Mouse (Mus musculus): ENCODE measurements around the gene Esp22. TPM values are rescaled to one million over a fixed set of nuclear protein-coding genes. Genes with fewer than 3 reads are reported as not detected.
"Not testable (repeated sequence)": the region's sequence is repeated elsewhere in the genome, so short reads cannot be mapped to it uniquely, and the experiment has no call there.

Esp22 gene
- not detected in 2 replicates for polyA plus RNA-seq (2012; ENCODE audit: insufficient read depth, insufficient read length, missing spikeins)

- no peak for TF ChIP-seq CTCF (IDR thresholded peaks at IDR 0.05; ENCODE audit: low read depth, low read length)
- no peak for TF ChIP-seq POLR2A (IDR thresholded peaks at IDR 0.05; ENCODE audit: borderline replicate concordance, low read depth, low read length)
- no peak within 1 kb of the TSS for H3K27ac ChIP-seq (ENCODE audit: insufficient read depth, low read depth, low read length)
These were observed at the start of gene Esp22 for GRCm38 (mm10) chr17:39095034-39095433. Gene Esp22, plus strand, starts transcription at chr17:39095334.

GRCm38 (mm10) chr17:39063641-39064040, 31.5 kb upstream of the Esp22 start:
- H3K27ac ChIP-seq (ENCODE audit: insufficient read depth, low read depth, low read length), result no peak overlapping the region
- H3K4me3 ChIP-seq (ENCODE audit: insufficient read depth, low read length), result no peak overlapping the region
- TF ChIP-seq CTCF (IDR thresholded peaks at IDR 0.05; ENCODE audit: low read depth, low read length) (no peak), POLR2A (IDR thresholded peaks at IDR 0.05; ENCODE audit: borderline replicate concordance, low read depth, low read length) (no peak)
- H3K4me1 ChIP-seq (ENCODE audit: control insufficient read depth, insufficient read depth, low read length), result no peaks in the 10 kb centered on the region

More at GRCm38 (mm10) chr17:39095034-39095433, at the start of gene Esp22:
- H3K4me1 ChIP-seq (ENCODE audit: control insufficient read depth, insufficient read depth, low read length), result no peaks in the 10 kb centered on the region
- no peak within 1 kb of the TSS for H3K4me3 ChIP-seq (ENCODE audit: insufficient read depth, low read length)

DNA sequence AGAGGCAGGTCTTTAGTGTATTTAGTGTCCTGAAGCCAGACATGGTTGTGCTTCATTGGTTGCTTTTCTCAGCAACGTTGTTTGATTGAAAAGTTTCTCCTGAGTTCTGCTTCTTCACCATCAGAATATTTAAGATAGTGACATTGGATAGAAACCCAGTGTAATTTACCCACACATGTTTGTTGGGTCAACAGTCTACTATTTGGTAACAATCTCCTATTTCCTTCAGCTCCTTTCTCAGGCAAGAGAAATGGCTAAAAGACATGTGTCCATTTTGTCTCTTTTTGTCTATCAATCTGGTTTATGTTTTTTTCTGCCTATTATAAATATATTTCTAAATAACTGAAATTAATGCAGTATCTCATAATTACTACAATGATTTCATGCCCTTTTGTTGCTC, 18.2 kb upstream of the Esp22 start, which contains the start of gene Esp23:
Gene Esp23, minus strand, starts transcription at position 101 of the 400 bp plus-strand sequence.
- H3K27ac ChIP-seq (ENCODE audit: insufficient read depth, low read depth, low read length), result no peak within 1 kb of the TSS
- no peaks in the 10 kb centered on the region for H3K4me1 ChIP-seq (ENCODE audit: control insufficient read depth, insufficient read depth, low read length)
- H3K4me3 ChIP-seq (ENCODE audit: insufficient read depth, low read length), result no peak within 1 kb of the TSS
- TF ChIP-seq CTCF (IDR thresholded peaks at IDR 0.05; ENCODE audit: low read depth, low read length) (no peak), POLR2A (IDR thresholded peaks at IDR 0.05; ENCODE audit: borderline replicate concordance, low read depth, low read length) (no peak)

- not testable (repeated sequence) for H3K4me3 ChIP-seq (ENCODE audit: insufficient read depth, low read length); H3K4me1 ChIP-seq (ENCODE audit: control insufficient read depth, insufficient read depth, low read length); H3K27ac ChIP-seq (ENCODE audit: insufficient read depth, low read depth, low read length)
These were observed 12.0 kb downstream of the Esp22 start for GRCm38 (mm10) chr17:39107126-39107525.

- not testable (repeated sequence) for H3K4me1 ChIP-seq (ENCODE audit: control insufficient read depth, insufficient read depth, low read length); H3K27ac ChIP-seq (ENCODE audit: insufficient read depth, low read depth, low read length); H3K4me3 ChIP-seq (ENCODE audit: insufficient read depth, low read length)
These were observed 34.0 kb downstream of the Esp22 start for GRCm38 (mm10) chr17:39129156-39129555.

Other genes starting within 250 kb of the Esp22 start
- gene Esp24, start 58.6 kb upstream of the Esp22 start, polyA plus RNA-seq (2012; ENCODE audit: insufficient read depth, insufficient read length, missing spikeins), result not detected in 2 replicates
- not detected in 2 replicates for gene Gm21903, start 52.0 kb upstream of the Esp22 start, polyA plus RNA-seq (2012; ENCODE audit: insufficient read depth, insufficient read length, missing spikeins)
- not detected in 2 replicates for gene Esp23, start 18.3 kb upstream of the Esp22 start, polyA plus RNA-seq (2012; ENCODE audit: insufficient read depth, insufficient read length, missing spikeins)